Mouse (Mus musculus): ENCODE measurements around the gene Hist1h3g. TPM values are rescaled to one million over a fixed set of nuclear protein-coding genes. Genes with fewer than 3 reads are reported as not detected.
"Not testable (repeated sequence)": the region's sequence is repeated elsewhere in the genome, so short reads cannot be mapped to it uniquely, and the experiment has no call there.

Hist1h3g gene
- 0.77 and 1.4 TPM in 2 replicates for polyA plus RNA-seq (2014; fragmentation: Nextera tagmentation; extraction: Ambion mirVana)

GRCm38 (mm10) chr13:23535137-23536075 is at the start of gene Hist1h3g:
Hist1h3g (plus strand) TSS chr13:23535422.
- not testable (repeated sequence) for H3K36me3 ChIP-seq (ENCODE audit: control insufficient read depth, insufficient read depth, low read length); H3K27me3 ChIP-seq (ENCODE audit: control insufficient read depth, insufficient read depth, low read length); H3K9me3 ChIP-seq (ENCODE audit: control insufficient read depth, low read length)
- H3K4me1 ChIP-seq (ENCODE audit: control insufficient read depth, insufficient read depth, low read length), result peaks cover 33% of the 10 kb centered on the region
- peak within 1 kb of the TSS; percentile 79 for H3K4me2 ChIP-seq (ENCODE audit: low read length)
- peak; percentile 95 for DNase-seq
- peak; percentile 90 for ATAC-seq (ENCODE audit: low FRiP score, low TSS enrichment)
- H3K4me3 ChIP-seq (replicated peaks; ENCODE audit: low read depth, low read length), result peak within 1 kb of the TSS; percentile 45
- peak within 1 kb of the TSS; percentile 6; the same call in 1 of the 2 replicates for H3K27ac ChIP-seq (replicated peaks; ENCODE audit: low read depth, low read length)
- WGBS, result under 1% methylated on average over 48 of the region's 62 CpGs
- peak within 1 kb of the TSS; percentile 24; the same call in 1 of the 2 replicates for H3K9ac ChIP-seq (replicated peaks; ENCODE audit: low read length)

- ATAC-seq (ENCODE audit: low FRiP score, low TSS enrichment), result peak; percentile 90
- Histone ChIP-seq H3K9ac (replicated peaks; ENCODE audit: low read length) (no peak within 1 kb of the TSS), H3K27me3 (ENCODE audit: control insufficient read depth, insufficient read depth, low read length) (no peaks in the 10 kb centered on the region)
Observed at GRCm38 (mm10) chr13:23488400-23489322, 46.6 kb upstream of the Hist1h3g start, which contains the start of gene Btn2a2. Btn2a2 (minus strand) TSS chr13:23488857.

GRCm38 (mm10) chr13:23490863-23491262 is 44.4 kb upstream of the Hist1h3g start:
- H3K4me2 ChIP-seq (ENCODE audit: low read length), result no peak overlapping the region
- DNase-seq (no peak), ATAC-seq (ENCODE audit: low FRiP score, low TSS enrichment) (no peak)
- no peak overlapping the region for H3K4me3 ChIP-seq (replicated peaks; ENCODE audit: low read depth, low read length)
- no peak overlapping the region for H3K9ac ChIP-seq (replicated peaks; ENCODE audit: low read length)
- H3K4me1 ChIP-seq (ENCODE audit: control insufficient read depth, insufficient read depth, low read length), result peaks cover 7% of the 10 kb centered on the region
- WGBS, result 75% methylated on average over 1 of the region's 1 CpGs
- H3K36me3 ChIP-seq (ENCODE audit: control insufficient read depth, insufficient read depth, low read length), result no peaks in the 10 kb centered on the region
- H3K27ac ChIP-seq (replicated peaks; ENCODE audit: low read depth, low read length), result no peak overlapping the region
- H3K9me3 ChIP-seq (ENCODE audit: control insufficient read depth, low read length), result no peaks in the 10 kb centered on the region
- no peaks in the 10 kb centered on the region for H3K27me3 ChIP-seq (ENCODE audit: control insufficient read depth, insufficient read depth, low read length)

More at GRCm38 (mm10) chr13:23488400-23489322, 46.6 kb upstream of the Hist1h3g start, which contains the start of gene Btn2a2:
- WGBS, result 2% methylated on average over 13 of the region's 14 CpGs
- H3K9me3 ChIP-seq (ENCODE audit: control insufficient read depth, low read length), result no peaks in the 10 kb centered on the region
- peak; percentile 88 for DNase-seq
- no peaks in the 10 kb centered on the region for H3K36me3 ChIP-seq (ENCODE audit: control insufficient read depth, insufficient read depth, low read length)
- peaks cover 7% of the 10 kb centered on the region for H3K4me1 ChIP-seq (ENCODE audit: control insufficient read depth, insufficient read depth, low read length)
- H3K27ac ChIP-seq (replicated peaks; ENCODE audit: low read depth, low read length), result no peak within 1 kb of the TSS
- H3K4me3 ChIP-seq (replicated peaks; ENCODE audit: low read depth, low read length), result peak within 1 kb of the TSS; percentile 25
- peak within 1 kb of the TSS; percentile 53 for H3K4me2 ChIP-seq (ENCODE audit: low read length)

- no peak for DNase-seq
- no peaks in the 10 kb centered on the region for H3K27me3 ChIP-seq (ENCODE audit: control insufficient read depth, insufficient read depth, low read length)
- H3K36me3 ChIP-seq (ENCODE audit: control insufficient read depth, insufficient read depth, low read length), result no peaks in the 10 kb centered on the region
- 16% methylated on average over 1 of the region's 1 CpGs for WGBS
- H3K9me3 ChIP-seq (ENCODE audit: control insufficient read depth, low read length), result no peaks in the 10 kb centered on the region
- peaks cover 7% of the 10 kb centered on the region for H3K4me1 ChIP-seq (ENCODE audit: control insufficient read depth, insufficient read depth, low read length)
- no peak overlapping the region for H3K4me3 ChIP-seq (replicated peaks; ENCODE audit: low read depth, low read length)
- no peak for ATAC-seq (ENCODE audit: low FRiP score, low TSS enrichment)
- no peak overlapping the region for H3K4me2 ChIP-seq (ENCODE audit: low read length)
- no peak overlapping the region for H3K9ac ChIP-seq (replicated peaks; ENCODE audit: low read length)
- H3K27ac ChIP-seq (replicated peaks; ENCODE audit: low read depth, low read length), result no peak overlapping the region
Observed at GRCm38 (mm10) chr13:23491263-23491662, 44.0 kb upstream of the Hist1h3g start.

GRCm38 (mm10) chr13:23491990-23492389 is 43.2 kb upstream of the Hist1h3g start:
- H3K9me3 ChIP-seq (ENCODE audit: control insufficient read depth, low read length), result no peaks in the 10 kb centered on the region
- H3K27me3 ChIP-seq (ENCODE audit: control insufficient read depth, insufficient read depth, low read length), result no peaks in the 10 kb centered on the region
- peak; percentile 58 for DNase-seq
- no peak for ATAC-seq (ENCODE audit: low FRiP score, low TSS enrichment)
- H3K9ac ChIP-seq (replicated peaks; ENCODE audit: low read length), result no peak overlapping the region
- H3K4me3 ChIP-seq (replicated peaks; ENCODE audit: low read depth, low read length), result peak overlapping the region; percentile 20; the same call in 1 of the 2 replicates
- peak overlapping the region; percentile 46 for H3K4me2 ChIP-seq (ENCODE audit: low read length)
- 2% methylated on average over 14 of the region's 14 CpGs for WGBS
- H3K4me1 ChIP-seq (ENCODE audit: control insufficient read depth, insufficient read depth, low read length), result peaks cover 7% of the 10 kb centered on the region
- no peak overlapping the region for H3K27ac ChIP-seq (replicated peaks; ENCODE audit: low read depth, low read length)
- H3K36me3 ChIP-seq (ENCODE audit: control insufficient read depth, insufficient read depth, low read length), result no peaks in the 10 kb centered on the region

DNA sequence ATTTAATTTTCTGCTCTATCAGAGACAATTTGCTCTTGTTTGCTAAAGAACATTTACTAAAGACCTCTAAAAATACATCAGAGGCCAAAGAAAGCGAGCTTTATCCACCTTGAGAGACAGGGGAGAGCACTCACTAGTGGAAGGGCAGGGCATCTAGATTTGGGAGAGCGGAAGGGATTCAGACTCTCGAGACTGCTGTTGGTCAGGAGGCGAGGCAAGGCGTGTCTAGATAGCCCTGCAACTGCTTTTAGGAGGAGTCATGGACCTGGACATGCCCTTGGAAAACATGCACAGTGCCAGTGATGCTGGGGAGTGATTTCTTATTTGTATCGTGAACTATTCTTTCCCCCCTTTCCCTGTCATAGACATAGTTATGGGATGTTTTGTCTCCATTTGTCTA is 39.7 kb upstream of the Hist1h3g start:
- Histone ChIP-seq H3K4me1 (ENCODE audit: control insufficient read depth, insufficient read depth, low read length) (peaks cover 7% of the 10 kb centered on the region), H3K27ac (replicated peaks; ENCODE audit: low read depth, low read length) (no peak overlapping the region), H3K27me3 (ENCODE audit: control insufficient read depth, insufficient read depth, low read length) (peaks cover 19% of the 10 kb centered on the region), H3K36me3 (ENCODE audit: control insufficient read depth, insufficient read depth, low read length) (no peaks in the 10 kb centered on the region), H3K4me2 (ENCODE audit: low read length) (no peak overlapping the region), H3K9ac (replicated peaks; ENCODE audit: low read length) (no peak overlapping the region), H3K9me3 (ENCODE audit: control insufficient read depth, low read length) (no peaks in the 10 kb centered on the region), H3K4me3 (replicated peaks; ENCODE audit: low read depth, low read length) (no peak overlapping the region)
- no peak for ATAC-seq (ENCODE audit: low FRiP score, low TSS enrichment)
- DNase-seq, result no peak
- 79% methylated on average over 6 of the region's 6 CpGs for WGBS

DNA sequence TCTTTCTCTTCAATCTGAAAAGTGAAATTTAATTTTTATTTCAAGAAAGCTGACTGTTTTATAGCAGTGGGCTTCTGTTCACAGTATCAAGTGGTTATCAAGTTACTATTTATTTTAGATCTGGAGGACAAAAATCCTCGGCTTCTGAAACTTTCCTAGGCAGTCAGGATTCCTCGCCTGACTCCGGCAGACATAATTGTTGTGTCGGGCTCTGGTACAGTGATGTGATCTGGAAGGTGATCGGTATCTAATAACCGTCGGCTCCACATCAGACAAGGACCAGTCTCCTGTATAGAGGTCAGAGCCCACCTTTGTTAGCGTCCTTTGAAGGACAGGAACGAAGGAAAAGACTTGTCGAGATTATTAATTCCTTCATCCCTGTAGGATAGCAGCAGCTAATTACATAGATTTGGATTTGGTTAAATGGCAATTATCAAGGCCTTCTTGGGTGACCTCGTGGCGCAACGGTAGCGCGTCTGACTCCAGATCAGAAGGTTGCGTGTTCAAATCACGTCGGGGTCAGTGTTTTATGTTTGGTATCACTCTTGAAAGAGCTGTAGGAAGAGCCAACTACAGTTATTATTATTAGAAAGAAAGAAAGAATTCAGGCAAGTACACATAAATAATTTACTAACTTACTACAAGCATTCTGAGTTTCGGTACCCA is 37.4 kb upstream of the Hist1h3g start:
- Histone ChIP-seq H3K9me3 (ENCODE audit: control insufficient read depth, low read length) (no peaks in the 10 kb centered on the region), H3K4me3 (replicated peaks; ENCODE audit: low read depth, low read length) (no peak overlapping the region), H3K36me3 (ENCODE audit: control insufficient read depth, insufficient read depth, low read length) (no peaks in the 10 kb centered on the region), H3K4me2 (ENCODE audit: low read length) (peak overlapping the region; percentile 43), H3K4me1 (ENCODE audit: control insufficient read depth, insufficient read depth, low read length) (no peaks in the 10 kb centered on the region), H3K27ac (replicated peaks; ENCODE audit: low read depth, low read length) (no peak overlapping the region), H3K9ac (replicated peaks; ENCODE audit: low read length) (no peak overlapping the region), H3K27me3 (ENCODE audit: control insufficient read depth, insufficient read depth, low read length) (peaks cover 19% of the 10 kb centered on the region)
- DNase-seq (peak; percentile 34), ATAC-seq (ENCODE audit: low FRiP score, low TSS enrichment) (no peak)
- WGBS, result 3% methylated on average over 19 of the region's 19 CpGs

DNA sequence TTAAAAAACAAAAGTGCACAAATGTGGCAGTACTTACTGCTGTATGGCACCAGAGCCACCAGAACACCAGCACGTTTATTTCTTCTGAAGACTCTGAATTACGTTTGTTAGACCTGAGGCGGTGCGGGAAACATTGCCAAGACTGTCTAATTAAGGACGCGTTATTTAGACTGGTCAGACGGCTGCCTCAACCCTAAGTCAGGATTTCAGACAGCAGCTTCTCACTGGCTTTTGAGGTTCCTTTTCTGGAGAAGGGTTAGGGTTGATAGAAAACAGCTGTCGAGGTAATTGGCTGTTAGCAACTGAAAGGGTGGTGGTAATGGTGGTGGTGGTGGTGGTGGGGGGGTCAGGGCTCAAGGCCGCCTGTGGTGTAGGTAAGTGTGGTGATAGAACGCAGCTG is 36.6 kb upstream of the Hist1h3g start:
- Histone ChIP-seq H3K9ac (replicated peaks; ENCODE audit: low read length) (no peak overlapping the region), H3K9me3 (ENCODE audit: control insufficient read depth, low read length) (no peaks in the 10 kb centered on the region), H3K27me3 (ENCODE audit: control insufficient read depth, insufficient read depth, low read length) (peaks cover 19% of the 10 kb centered on the region), H3K4me3 (replicated peaks; ENCODE audit: low read depth, low read length) (0 out of 2 replicates have a peak overlapping the region, but pooled peaks have one; percentile 9), H3K4me1 (ENCODE audit: control insufficient read depth, insufficient read depth, low read length) (no peaks in the 10 kb centered on the region), H3K4me2 (ENCODE audit: low read length) (peak overlapping the region; percentile 43), H3K36me3 (ENCODE audit: control insufficient read depth, insufficient read depth, low read length) (no peaks in the 10 kb centered on the region), H3K27ac (replicated peaks; ENCODE audit: low read depth, low read length) (no peak overlapping the region)
- ATAC-seq (ENCODE audit: low FRiP score, low TSS enrichment) (no peak), DNase-seq (no peak)
- 8% methylated on average over 10 of the region's 10 CpGs for WGBS

Measured in midbrain, embryonic 14.5 days (tissue).